8 mouse cellular contexts compared by ENCODE assay signal in the genomic region with DNA sequence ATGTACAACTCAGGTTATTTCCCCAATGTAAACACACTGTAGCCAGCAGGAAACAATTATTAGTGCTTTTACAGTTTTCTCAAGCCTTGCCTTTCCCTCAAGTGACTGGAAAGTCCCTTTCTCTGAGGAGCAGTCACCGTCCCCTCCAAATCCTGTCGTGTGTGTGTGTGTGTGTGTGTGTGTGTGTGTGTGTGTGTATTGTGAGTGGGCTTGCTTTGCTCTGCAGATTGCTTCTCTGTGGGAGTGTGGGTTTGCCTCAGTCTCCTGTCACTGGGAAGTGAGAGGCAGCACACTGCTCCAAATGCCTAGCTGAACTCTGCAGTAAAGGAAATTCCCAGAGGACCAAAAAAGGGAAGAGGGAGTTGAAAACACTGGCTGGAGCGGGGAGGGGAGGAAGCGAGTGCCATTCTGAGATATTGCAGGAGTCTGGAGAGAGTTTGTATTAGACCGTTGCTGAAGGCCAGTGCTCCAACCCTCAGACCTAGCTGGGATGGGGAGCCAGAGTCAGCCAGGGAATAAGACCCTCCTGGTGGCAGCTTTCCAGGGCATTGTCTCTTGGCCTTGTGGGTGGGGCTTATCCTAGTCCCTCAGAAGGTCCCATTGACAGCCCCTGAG. TPM values are rescaled to one million over a fixed set of nuclear protein-coding genes. Genes with fewer than 3 reads are reported as not detected.
A peak's percentile ranks its signal among the peaks of the same experiment; 100 is the strongest.
DNase-seq lines count a peak whose midpoint lies in the region; ATAC-seq and TF ChIP-seq lines count a peak whose summit lies in the region.

No protein-coding gene starts in this region.

- no peak overlapping the region for H3K9ac ChIP-seq in hindbrain, postnatal 0 days (replicated peaks; ENCODE audit: low read length)
- H3K9ac ChIP-seq in hindbrain, embryonic 12.5 days, result no peak overlapping the region
- H3K9ac ChIP-seq in kidney, embryonic 14.5 days (ENCODE audit: low read depth, low read length), result peak overlapping the region; percentile 28; the same call in 1 of the 2 replicates

- no peak for TF ChIP-seq CTCF in hindbrain, postnatal 0 days (IDR thresholded peaks at IDR 0.05; ENCODE audit: low read depth)

- intact Hi-C loops in gastrocnemius, postnatal 36 days (cut with DNase I), result loop anchor here (5.0 kb wide), 1 partner anchor 143 kb away; no protein-coding TSS in a partner anchor

- H3K36me3 ChIP-seq in hindbrain, postnatal 0 days (ENCODE audit: insufficient read depth, low read length), result peaks cover 20% of the 10 kb centered on the region
- H3K36me3 ChIP-seq in hindbrain, embryonic 12.5 days, result peaks cover 35% of the 10 kb centered on the region
- H3K36me3 ChIP-seq in kidney, embryonic 14.5 days (ENCODE audit: control insufficient read depth, insufficient read depth, low read length), result peaks cover 31% of the 10 kb centered on the region

- no peak overlapping the region for H3K4me3 ChIP-seq in hindbrain, postnatal 0 days (ENCODE audit: low read length)
- H3K4me3 ChIP-seq in hindbrain, embryonic 12.5 days, result no peak overlapping the region
- H3K4me3 ChIP-seq in kidney, embryonic 14.5 days (ENCODE audit: low read length), result no peak overlapping the region

- H3K27me3 ChIP-seq in hindbrain, postnatal 0 days (ENCODE audit: insufficient read depth, low read length), result no peaks in the 10 kb centered on the region
- H3K27me3 ChIP-seq in hindbrain, embryonic 12.5 days, result no peaks in the 10 kb centered on the region
- H3K27me3 ChIP-seq in kidney, embryonic 14.5 days (ENCODE audit: control insufficient read depth, insufficient read depth, low read length), result no peaks in the 10 kb centered on the region

- no peak for ATAC-seq in hindbrain, postnatal 0 days
- no peak for ATAC-seq in hindbrain, embryonic 12.5 days (ENCODE audit: low FRiP score)
- peak; percentile 70 for ATAC-seq in kidney, embryonic 14.5 days (ENCODE audit: low FRiP score, low TSS enrichment)

- no peak overlapping the region for H3K27ac ChIP-seq in hindbrain, postnatal 0 days
- no peak overlapping the region for H3K27ac ChIP-seq in hindbrain, embryonic 12.5 days
- peak overlapping the region; percentile 67 for H3K27ac ChIP-seq in kidney, embryonic 14.5 days (ENCODE audit: low read depth, low read length)

- DNase-seq in hindbrain, postnatal 0 days (ENCODE audit: low spot score), result peak; percentile 13
- DNase-seq in ES-CJ7 (ENCODE audit: low read depth, low spot score), result peak; percentile 71
- DNase-seq in heart, adult 11 months, result peak; percentile 96
- DNase-seq in lung, postnatal 10 days, result peak; percentile 77
- DNase-seq in ovary, postnatal 14 days (ENCODE audit: low spot score), result no peak
- no peak for DNase-seq in gastrocnemius, postnatal 36 days

- WGBS in hindbrain, postnatal 0 days, result 41% methylated on average over 5 of the region's 5 CpGs
- 54% methylated on average over 5 of the region's 5 CpGs for WGBS in hindbrain, embryonic 12.5 days
- WGBS in kidney, embryonic 14.5 days, result 21% methylated on average over 5 of the region's 5 CpGs

- no peak overlapping the region for H3K4me2 ChIP-seq in hindbrain, postnatal 0 days (ENCODE audit: low read depth, low read length)
- H3K4me2 ChIP-seq in hindbrain, embryonic 12.5 days (replicated peaks), result no peak overlapping the region
- H3K4me2 ChIP-seq in kidney, embryonic 14.5 days (replicated peaks; ENCODE audit: low read depth, low read length), result peak overlapping the region; percentile 2; the same call in 1 of the 2 replicates

- no peaks in the 10 kb centered on the region for H3K9me3 ChIP-seq in hindbrain, postnatal 0 days (ENCODE audit: low read length)
- H3K9me3 ChIP-seq in hindbrain, embryonic 12.5 days (replicated peaks), result no peaks in the 10 kb centered on the region
- no peaks in the 10 kb centered on the region for H3K9me3 ChIP-seq in kidney, embryonic 14.5 days (ENCODE audit: control insufficient read depth, low read length)

- H3K4me1 ChIP-seq in hindbrain, postnatal 0 days (ENCODE audit: insufficient read depth, low read length), result peaks cover 4% of the 10 kb centered on the region; the same call in 1 of the 2 replicates
- H3K4me1 ChIP-seq in hindbrain, embryonic 12.5 days, result peaks cover 14% of the 10 kb centered on the region
- H3K4me1 ChIP-seq in kidney, embryonic 14.5 days (ENCODE audit: control insufficient read depth, insufficient read depth, low read length), result peaks cover 30% of the 10 kb centered on the region

RNA-seq across cellular contexts. Expression of a gene that starts 12.8 kb away (rescaled TPM):
- 49.3 and 52.9 TPM in 2 replicates for total RNA-seq in hindbrain, postnatal 0 days (2014; rRNA removed)
- polyA plus RNA-seq in hindbrain, postnatal 0 days (2015; fragmentation: Nextera tagmentation; extraction: Ambion mirVana), result 28.2 and 31.9 TPM in 2 replicates
- 43.1 and 46.6 TPM in 2 replicates for polyA plus RNA-seq in hindbrain, embryonic 12.5 days (2016; fragmentation: Nextera tagmentation; extraction: Ambion mirVana)
- 26.6 and 27.5 TPM in 2 replicates for polyA plus RNA-seq in kidney, embryonic 14.5 days (2014; fragmentation: Nextera tagmentation; extraction: Ambion mirVana)
- 10 to 100 TPM; 19.2 to 23.8 TPM for total RNA-seq in gastrocnemius, postnatal 36 days (2021)

RNA-seq across cellular contexts. Expression of a gene that starts 23.1 kb away (rescaled TPM):
- total RNA-seq in hindbrain, postnatal 0 days (2014; rRNA removed), result 20.1 and 24.1 TPM in 2 replicates
- polyA plus RNA-seq in hindbrain, postnatal 0 days (2015; fragmentation: Nextera tagmentation; extraction: Ambion mirVana), result 31.0 and 32.1 TPM in 2 replicates
- 18.7 and 19.9 TPM in 2 replicates for polyA plus RNA-seq in hindbrain, embryonic 12.5 days (2016; fragmentation: Nextera tagmentation; extraction: Ambion mirVana)
- 12.2 and 24.1 TPM in 2 replicates for polyA plus RNA-seq in kidney, embryonic 14.5 days (2014; fragmentation: Nextera tagmentation; extraction: Ambion mirVana)
- 10 to 100 TPM; 10.6 to 10.7 TPM for total RNA-seq in gastrocnemius, postnatal 36 days (2021)

Comparison
In these comparisons a context has a peak if more than half of its experiments do, and no peak if none do; other contexts are left out.
1. DNase-seq: peak in hindbrain, postnatal 0 days (single experiment), ES-CJ7 (single experiment), heart, adult 11 months (single experiment) and lung, postnatal 10 days (single experiment); none in ovary, postnatal 14 days (single experiment) and gastrocnemius, postnatal 36 days (0 of 2).